Mouse (Mus musculus): ENCODE measurements at regions not wholly inside any gene's neighbourhood (a gene's known extent, or its start where the extent isn't known, plus 50 kb on each side); places are given as distances from the start of the nearest gene placed in this dataset.
A peak's percentile ranks its signal among the peaks of the same experiment; 100 is the strongest.

DNA sequence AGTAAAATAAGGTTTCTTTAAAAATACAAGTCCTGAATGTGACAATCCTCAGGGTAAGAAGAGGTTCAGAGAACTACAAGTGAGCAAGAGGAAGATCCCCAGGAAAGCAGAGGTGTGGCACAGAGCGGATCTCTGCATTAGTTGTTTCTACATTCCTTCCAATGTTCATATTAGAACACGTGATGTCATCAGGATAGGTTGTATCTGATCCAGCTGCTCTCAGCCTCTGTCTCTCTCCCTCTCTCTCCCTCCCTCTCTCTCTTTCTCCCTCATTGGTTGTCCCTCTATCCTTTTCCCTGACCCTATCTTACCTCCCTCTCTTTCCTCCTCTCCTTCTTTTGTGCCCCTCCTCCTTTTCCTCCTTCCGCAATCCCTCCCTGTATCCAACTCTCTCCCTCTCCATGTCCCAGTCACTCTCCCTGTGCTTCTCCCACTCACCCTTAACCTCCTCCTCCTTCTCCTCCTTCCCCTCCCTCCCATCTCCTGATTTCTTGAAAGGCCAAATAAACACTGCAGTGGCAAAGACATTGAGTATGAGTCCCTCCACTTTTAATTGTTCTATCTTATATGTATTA is 243.5 kb downstream of the Atp6ap1l start:
- DNase-seq, result no peak
- no peaks in the 10 kb centered on the region for H3K27me3 ChIP-seq (replicated peaks; ENCODE audit: control insufficient read depth, insufficient read depth, low read length)
- no peaks in the 10 kb centered on the region for H3K36me3 ChIP-seq (ENCODE audit: control insufficient read depth, insufficient read depth, low read length)
- no peak overlapping the region for H3K27ac ChIP-seq (ENCODE audit: insufficient read depth, low read depth, low read length)
- WGBS, result 78% methylated on average over 3 of the region's 3 CpGs
- no peaks in the 10 kb centered on the region for H3K4me1 ChIP-seq (ENCODE audit: control insufficient read depth, insufficient read depth, low read length)
- TF ChIP-seq CTCF (conservative IDR thresholded peaks at IDR 0.05; ENCODE audit: insufficient read depth, insufficient read length, low read depth, low read length) (no peak), POLR2A (IDR thresholded peaks at IDR 0.05; ENCODE audit: low read depth, low read length) (no peak)
- no peak overlapping the region for H3K4me3 ChIP-seq (ENCODE audit: insufficient read depth, low read depth, low read length)

DNA sequence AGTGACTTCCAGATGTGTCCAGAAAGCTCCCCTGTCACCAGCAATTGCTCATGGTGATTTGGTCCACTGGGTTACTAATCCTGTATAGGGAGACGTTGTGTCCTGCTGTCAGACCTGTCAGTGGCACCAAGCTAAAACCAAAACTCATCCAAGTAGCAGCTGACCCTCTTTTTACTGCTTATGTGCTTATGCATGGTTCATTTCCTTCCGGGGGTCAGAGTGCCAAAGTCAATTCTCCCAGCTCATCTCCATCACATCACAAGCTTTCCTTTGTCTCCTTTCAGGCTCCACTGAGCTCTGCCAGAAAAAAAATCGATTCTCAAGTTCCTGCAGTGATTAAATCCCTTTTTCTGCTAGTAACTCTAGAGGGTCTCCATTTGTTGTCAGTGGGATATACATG is 244.2 kb downstream of the Atp6ap1l start:
- Histone ChIP-seq H3K4me3 (ENCODE audit: insufficient read depth, low read depth, low read length) (no peak overlapping the region), H3K36me3 (ENCODE audit: control insufficient read depth, insufficient read depth, low read length) (no peaks in the 10 kb centered on the region), H3K27me3 (replicated peaks; ENCODE audit: control insufficient read depth, insufficient read depth, low read length) (no peaks in the 10 kb centered on the region), H3K27ac (ENCODE audit: insufficient read depth, low read depth, low read length) (no peak overlapping the region), H3K4me1 (ENCODE audit: control insufficient read depth, insufficient read depth, low read length) (no peaks in the 10 kb centered on the region)
- TF ChIP-seq CTCF (conservative IDR thresholded peaks at IDR 0.05; ENCODE audit: insufficient read depth, insufficient read length, low read depth, low read length), result no peak
- TF ChIP-seq POLR2A (IDR thresholded peaks at IDR 0.05; ENCODE audit: low read depth, low read length), result no peak
- no peak for DNase-seq
- WGBS, result 10% methylated on average over 3 of the region's 3 CpGs

GRCm38 (mm10) chr13:90659087-90659486 is 246.1 kb downstream of the Atp6ap1l start:
- H3K27ac ChIP-seq (ENCODE audit: insufficient read depth, low read depth, low read length), result no peak overlapping the region
- no peak for DNase-seq
- H3K36me3 ChIP-seq (ENCODE audit: control insufficient read depth, insufficient read depth, low read length), result no peaks in the 10 kb centered on the region
- no peak overlapping the region for H3K4me3 ChIP-seq (ENCODE audit: insufficient read depth, low read depth, low read length)
- H3K4me1 ChIP-seq (ENCODE audit: control insufficient read depth, insufficient read depth, low read length), result no peaks in the 10 kb centered on the region
- TF ChIP-seq CTCF (conservative IDR thresholded peaks at IDR 0.05; ENCODE audit: insufficient read depth, insufficient read length, low read depth, low read length), result no peak
- TF ChIP-seq POLR2A (IDR thresholded peaks at IDR 0.05; ENCODE audit: low read depth, low read length), result no peak
- WGBS, result 49% methylated on average over 5 of the region's 5 CpGs
- no peaks in the 10 kb centered on the region for H3K27me3 ChIP-seq (replicated peaks; ENCODE audit: control insufficient read depth, insufficient read depth, low read length)

DNA sequence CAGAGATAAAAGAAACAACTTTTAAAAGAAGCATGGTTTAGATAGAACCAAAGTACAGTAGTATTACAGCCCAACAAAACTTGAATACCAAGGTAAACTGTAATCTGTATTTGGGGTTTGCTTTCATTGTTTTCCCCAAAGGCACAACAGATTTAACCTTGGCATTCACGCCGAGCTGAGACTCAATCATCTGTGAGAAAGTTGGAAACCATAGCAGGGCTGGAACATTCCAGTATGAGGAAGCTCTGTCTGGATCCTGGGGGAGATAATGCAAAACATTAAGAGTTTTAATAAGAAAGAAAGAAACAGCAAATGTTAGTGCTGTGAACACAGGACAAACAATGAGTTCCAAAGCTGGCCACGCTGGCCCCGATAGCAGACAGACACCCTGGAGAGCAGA is 258.8 kb downstream of the Atp6ap1l start:
- peak; percentile 17 for DNase-seq
- Histone ChIP-seq H3K4me3 (ENCODE audit: insufficient read depth, low read depth, low read length) (no peak overlapping the region), H3K27ac (ENCODE audit: insufficient read depth, low read depth, low read length) (no peak overlapping the region), H3K27me3 (replicated peaks; ENCODE audit: control insufficient read depth, insufficient read depth, low read length) (no peaks in the 10 kb centered on the region), H3K36me3 (ENCODE audit: control insufficient read depth, insufficient read depth, low read length) (no peaks in the 10 kb centered on the region), H3K4me1 (ENCODE audit: control insufficient read depth, insufficient read depth, low read length) (no peaks in the 10 kb centered on the region)
- TF ChIP-seq POLR2A (IDR thresholded peaks at IDR 0.05; ENCODE audit: low read depth, low read length) (no peak), CTCF (conservative IDR thresholded peaks at IDR 0.05; ENCODE audit: insufficient read depth, insufficient read length, low read depth, low read length) (no peak)
- 54% methylated on average over 4 of the region's 4 CpGs for WGBS

GRCm38 (mm10) chr13:90644216-90644615 is 260.9 kb downstream of the Atp6ap1l start:
- Histone ChIP-seq H3K36me3 (ENCODE audit: control insufficient read depth, insufficient read depth, low read length) (no peaks in the 10 kb centered on the region), H3K27me3 (replicated peaks; ENCODE audit: control insufficient read depth, insufficient read depth, low read length) (no peaks in the 10 kb centered on the region; the same call in 1 of the 2 replicates), H3K4me3 (ENCODE audit: insufficient read depth, low read depth, low read length) (no peak overlapping the region), H3K27ac (ENCODE audit: insufficient read depth, low read depth, low read length) (no peak overlapping the region), H3K4me1 (ENCODE audit: control insufficient read depth, insufficient read depth, low read length) (no peaks in the 10 kb centered on the region)
- no peak for DNase-seq
- TF ChIP-seq CTCF (conservative IDR thresholded peaks at IDR 0.05; ENCODE audit: insufficient read depth, insufficient read length, low read depth, low read length), result no peak
- no peak for TF ChIP-seq POLR2A (IDR thresholded peaks at IDR 0.05; ENCODE audit: low read depth, low read length)

DNA sequence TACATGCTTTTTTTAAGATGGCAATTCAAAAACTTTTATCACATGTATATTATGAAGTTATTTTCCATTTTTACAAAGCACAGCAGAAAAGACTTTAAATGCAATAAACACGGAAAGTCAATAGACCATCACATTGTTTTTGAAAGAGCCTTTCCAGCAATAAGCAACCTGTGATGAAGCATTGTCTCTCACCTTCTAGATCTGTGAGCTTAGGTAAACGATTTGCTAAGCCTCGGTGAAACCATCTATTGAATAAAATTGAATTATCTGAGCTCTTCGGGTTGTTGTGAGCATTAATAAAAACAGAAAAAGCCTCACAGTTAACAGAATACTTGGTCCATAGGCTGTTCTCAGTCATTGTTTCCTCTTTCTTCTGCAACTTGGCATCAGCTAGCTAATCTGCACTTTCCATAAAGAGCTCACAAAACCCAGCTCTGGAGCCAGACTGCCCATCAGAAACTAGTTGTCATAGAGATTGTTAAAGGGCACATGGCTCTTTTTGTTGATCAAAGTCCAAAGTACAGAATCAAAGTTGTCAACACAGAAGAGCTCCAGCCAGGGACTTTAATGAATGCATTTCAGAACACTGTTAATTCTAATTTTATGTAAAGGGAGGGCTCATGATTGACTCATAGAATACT is 261.5 kb downstream of the Atp6ap1l start:
- Histone ChIP-seq H3K27me3 (replicated peaks; ENCODE audit: control insufficient read depth, insufficient read depth, low read length) (no peaks in the 10 kb centered on the region; the same call in 1 of the 2 replicates), H3K4me3 (ENCODE audit: insufficient read depth, low read depth, low read length) (no peak overlapping the region), H3K36me3 (ENCODE audit: control insufficient read depth, insufficient read depth, low read length) (no peaks in the 10 kb centered on the region), H3K27ac (ENCODE audit: insufficient read depth, low read depth, low read length) (no peak overlapping the region), H3K4me1 (ENCODE audit: control insufficient read depth, insufficient read depth, low read length) (no peaks in the 10 kb centered on the region)
- peak; percentile 68 for DNase-seq
- WGBS, result 72% methylated on average over 4 of the region's 4 CpGs
- no peak for TF ChIP-seq CTCF (conservative IDR thresholded peaks at IDR 0.05; ENCODE audit: insufficient read depth, insufficient read length, low read depth, low read length)

DNA sequence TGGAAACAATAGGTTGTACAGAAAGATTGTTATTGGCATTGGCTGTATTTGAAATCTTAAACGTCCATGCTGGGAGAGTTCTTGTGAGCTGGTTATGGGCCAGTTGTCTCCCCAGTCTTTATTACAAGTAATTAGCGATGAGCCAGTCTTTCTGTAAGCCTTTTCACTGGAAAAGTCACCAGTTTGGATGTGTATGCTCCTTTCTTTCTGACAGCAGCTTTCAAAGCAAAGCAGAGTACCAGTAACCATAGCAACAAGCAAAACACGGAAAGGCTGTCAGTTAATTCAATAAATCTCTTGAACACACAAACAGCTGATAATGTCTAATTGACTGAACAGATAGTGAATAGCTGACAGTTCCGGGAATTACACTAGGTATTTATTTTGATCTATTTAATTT is 262.0 kb downstream of the Atp6ap1l start:
- no peak for TF ChIP-seq POLR2A (IDR thresholded peaks at IDR 0.05; ENCODE audit: low read depth, low read length)
- TF ChIP-seq CTCF (conservative IDR thresholded peaks at IDR 0.05; ENCODE audit: insufficient read depth, insufficient read length, low read depth, low read length), result no peak
- Histone ChIP-seq H3K4me3 (ENCODE audit: insufficient read depth, low read depth, low read length) (no peak overlapping the region), H3K4me1 (ENCODE audit: control insufficient read depth, insufficient read depth, low read length) (no peaks in the 10 kb centered on the region), H3K27me3 (replicated peaks; ENCODE audit: control insufficient read depth, insufficient read depth, low read length) (no peaks in the 10 kb centered on the region; the same call in 1 of the 2 replicates), H3K27ac (ENCODE audit: insufficient read depth, low read depth, low read length) (no peak overlapping the region), H3K36me3 (ENCODE audit: control insufficient read depth, insufficient read depth, low read length) (no peaks in the 10 kb centered on the region)
- WGBS, result 65% methylated on average over 4 of the region's 4 CpGs
- no peak for DNase-seq

All from kidney, adult 2 months (tissue).